Mouse (Mus musculus): ENCODE data around the gene Rab4b.

DNA sequence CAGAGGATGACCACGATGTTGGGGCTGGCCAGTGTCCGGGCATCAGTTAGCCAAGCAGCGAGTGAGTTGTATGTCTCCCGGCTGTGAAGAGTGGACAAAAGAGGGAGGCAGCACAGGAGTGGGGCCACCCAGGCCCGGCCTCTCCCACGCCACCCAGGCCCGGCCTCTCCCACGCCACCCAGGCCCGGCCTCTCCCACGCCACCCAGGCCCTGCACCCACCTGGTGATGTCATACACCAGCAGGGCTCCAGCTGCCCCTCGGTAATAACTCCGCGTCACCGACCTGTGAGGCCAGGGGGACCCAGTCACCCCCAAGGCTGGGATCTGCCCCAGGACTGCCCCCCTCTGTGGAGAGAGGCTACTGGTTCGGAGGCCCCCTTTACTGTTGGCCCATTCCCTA, 4.2 kb downstream of the Rab4b start:
- no peak for TF ChIP-seq CTCF (IDR thresholded peaks at IDR 0.05; ENCODE audit: control insufficient read depth, insufficient read depth, insufficient replicate concordance, low read depth, low read length)
- TF ChIP-seq POLR2A (IDR thresholded peaks at IDR 0.05; ENCODE audit: control insufficient read depth, low read depth, low read length): no peak
